8 mouse cellular contexts compared by ENCODE assay signal in genomic region chr9:63091971-63092528, GRCm38 (mm10). TPM values are rescaled to one million over a fixed set of nuclear protein-coding genes. Genes with fewer than 3 reads are reported as not detected.
A peak's percentile ranks its signal among the peaks of the same experiment; 100 is the strongest.
DNase-seq lines count a peak whose midpoint lies in the region; ATAC-seq lines count a peak whose summit lies in the region.

No protein-coding gene starts in this region.

- ATAC-seq in forebrain, embryonic 14.5 days = peak; percentile 86
- ATAC-seq in heart, embryonic 15.5 days (replicated peaks; ENCODE audit: insufficient number of reproducible peaks, insufficient read depth, low FRiP score, low read depth) = peak; percentile 81
- no peak for ATAC-seq in liver, embryonic 11.5 days (replicated peaks; ENCODE audit: low FRiP score)
- peak; percentile 59 for ATAC-seq in monocyte, adult 5-6 weeks (replicated peaks; ENCODE audit: insufficient number of reproducible peaks, low FRiP score, low TSS enrichment, poor library complexity, severe bottlenecking)

- H3K4me1 ChIP-seq in forebrain, embryonic 14.5 days (ENCODE audit: control insufficient read depth, insufficient read depth, low read length) = peaks cover 19% of the 10 kb centered on the region
- H3K4me1 ChIP-seq in heart, embryonic 15.5 days (replicated peaks) = peaks cover 27% of the 10 kb centered on the region
- H3K4me1 ChIP-seq in liver, embryonic 11.5 days (replicated peaks; ENCODE audit: control insufficient read depth, insufficient read depth, low read length) = peaks cover 10% of the 10 kb centered on the region

- WGBS in forebrain, embryonic 14.5 days = under 1% methylated on average over 13 of the region's 13 CpGs
- WGBS in heart, embryonic 15.5 days = under 1% methylated on average over 13 of the region's 13 CpGs
- 3% methylated on average over 13 of the region's 13 CpGs for WGBS in liver, embryonic 11.5 days

- peak; percentile 39 for DNase-seq in 3T3-L1 (ENCODE audit: low read depth, low spot score)
- peak; percentile 25 for DNase-seq in cerebellum, adult 11 months
- peak; percentile 79 for DNase-seq in forebrain, embryonic 14.5 days (ENCODE audit: low spot score)
- peak; percentile 84 for DNase-seq in kidney, postnatal 14 days
- DNase-seq in liver, embryonic 11.5 days (ENCODE audit: low spot score) = peak; percentile 62
- DNase-seq in testis, postnatal 10 days (ENCODE audit: low spot score) = peak; percentile 91

- no peaks in the 10 kb centered on the region for H3K36me3 ChIP-seq in forebrain, embryonic 14.5 days (ENCODE audit: control insufficient read depth, insufficient read depth, low read length)
- H3K36me3 ChIP-seq in heart, embryonic 15.5 days = no peaks in the 10 kb centered on the region
- H3K36me3 ChIP-seq in liver, embryonic 11.5 days (ENCODE audit: control insufficient read depth, insufficient read depth, low read length) = no peaks in the 10 kb centered on the region

- peak overlapping the region; percentile 59 for H3K9ac ChIP-seq in forebrain, embryonic 14.5 days (ENCODE audit: low read length)
- peak overlapping the region; percentile 33; the same call in 1 of the 2 replicates for H3K9ac ChIP-seq in heart, embryonic 15.5 days
- 0 out of 2 replicates have a peak overlapping the region, but pooled peaks have one; percentile 47 for H3K9ac ChIP-seq in liver, embryonic 11.5 days (ENCODE audit: low read depth, low read length)

- H3K27ac ChIP-seq in forebrain, embryonic 14.5 days (ENCODE audit: low read depth, low read length) = peak overlapping the region; percentile 78
- peak overlapping the region; percentile 89 for H3K27ac ChIP-seq in heart, embryonic 15.5 days
- H3K27ac ChIP-seq in liver, embryonic 11.5 days (ENCODE audit: low read depth, low read length) = peak overlapping the region; percentile 48; the same call in 1 of the 2 replicates

- H3K27me3 ChIP-seq in forebrain, embryonic 14.5 days (replicated peaks; ENCODE audit: control insufficient read depth, insufficient read depth, low read length) = no peaks in the 10 kb centered on the region
- no peaks in the 10 kb centered on the region for H3K27me3 ChIP-seq in heart, embryonic 15.5 days
- H3K27me3 ChIP-seq in liver, embryonic 11.5 days (replicated peaks; ENCODE audit: control insufficient read depth, insufficient read depth, low read length) = no peaks in the 10 kb centered on the region

- H3K4me2 ChIP-seq in forebrain, embryonic 14.5 days (ENCODE audit: low read length) = peak overlapping the region; percentile 58
- peak overlapping the region; percentile 62 for H3K4me2 ChIP-seq in heart, embryonic 15.5 days
- peak overlapping the region; percentile 49 for H3K4me2 ChIP-seq in liver, embryonic 11.5 days

- no peaks in the 10 kb centered on the region for H3K9me3 ChIP-seq in forebrain, embryonic 14.5 days (replicated peaks; ENCODE audit: control insufficient read depth, low read length)
- H3K9me3 ChIP-seq in heart, embryonic 15.5 days (replicated peaks) = no peaks in the 10 kb centered on the region
- no peaks in the 10 kb centered on the region for H3K9me3 ChIP-seq in liver, embryonic 11.5 days (ENCODE audit: control insufficient read depth, low read length)

- H3K4me3 ChIP-seq in forebrain, embryonic 14.5 days (ENCODE audit: low read depth, low read length) = peak overlapping the region; percentile 19
- H3K4me3 ChIP-seq in heart, embryonic 15.5 days = peak overlapping the region; percentile 43
- H3K4me3 ChIP-seq in liver, embryonic 11.5 days (ENCODE audit: low read depth, low read length) = peak overlapping the region; percentile 21

RNA-seq across cellular contexts. Expression of gene Skor1, which starts 56.7 kb away (rescaled TPM):
- 0.27 and 0.30 TPM in 2 replicates for polyA plus RNA-seq in forebrain, embryonic 14.5 days (2014; fragmentation: Nextera tagmentation; extraction: Ambion mirVana)
- polyA plus RNA-seq in heart, embryonic 15.5 days (2015; fragmentation: Nextera tagmentation; extraction: Ambion mirVana) = not detected in 2 replicates
- not detected in 2 replicates for polyA plus RNA-seq in liver, embryonic 11.5 days (2014; fragmentation: Nextera tagmentation; extraction: Ambion mirVana)
- total RNA-seq in monocyte, adult 5-6 weeks (2017) = not detected in 3 replicates

Comparison
In these comparisons a context has a peak if more than half of its experiments do, and no peak if none do; other contexts are left out.
1. DNase-seq: peak in every context shown above with its lines; median percentile 91 in testis, postnatal 10 days; 84 in kidney, postnatal 14 days; 79 in forebrain, embryonic 14.5 days; 62 in liver, embryonic 11.5 days; 39 in 3T3-L1; 25 in cerebellum, adult 11 months.